Mouse (Mus musculus): ENCODE measurements around the gene Pald1. TPM values are rescaled to one million over a fixed set of nuclear protein-coding genes. Genes with fewer than 3 reads are reported as not detected.
A peak's percentile ranks its signal among the peaks of the same experiment; 100 is the strongest.

Gene Pald1
- total RNA-seq, 2 experiments from 2014 or later: 32.1 to 35.9 TPM

- peak in 1 of 2 experiments; percentile 14 for DNase-seq (ENCODE audit: low spot score in 2 of 2)
Measured at GRCm38 (mm10) chr10:61286246-61286645, 97.1 kb downstream of the Pald1 start.

GRCm38 (mm10) chr10:61285271-61285670, 98.1 kb downstream of the Pald1 start:
- DNase-seq (ENCODE audit: low spot score in 2 of 2): peak; percentile 39 to 70

- DNase-seq (ENCODE audit: low spot score in 2 of 2): no peak
Measured at GRCm38 (mm10) chr10:61284309-61284708, 99.0 kb downstream of the Pald1 start.

DNA sequence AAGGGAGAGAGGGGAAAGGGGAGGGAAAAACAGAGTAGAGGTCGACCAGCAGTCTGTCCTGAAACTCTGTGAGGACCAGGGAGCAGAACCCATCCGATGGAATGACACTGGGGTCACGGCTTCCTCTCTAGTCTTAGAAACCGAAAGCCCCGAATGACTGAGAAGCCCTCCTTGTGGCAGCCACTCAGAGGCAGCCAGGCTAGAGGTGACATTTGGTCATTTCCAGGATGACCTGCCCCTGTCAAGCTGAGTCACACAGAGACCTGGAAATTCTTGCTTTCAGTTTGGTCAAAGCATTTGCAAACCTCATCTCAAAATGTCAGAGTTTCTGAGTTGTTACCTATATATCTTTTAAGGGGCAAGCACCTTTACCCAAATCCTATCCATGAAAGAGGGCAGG, 102.2 kb downstream of the Pald1 start:
- peak in 1 of 2 experiments; percentile 7 for DNase-seq (ENCODE audit: low spot score in 2 of 2)

- DNase-seq (ENCODE audit: low spot score in 2 of 2): peak; percentile 40 to 76
Measured at GRCm38 (mm10) chr10:61277918-61278674, 105.2 kb downstream of the Pald1 start.

GRCm38 (mm10) chr10:61277051-61277450, 106.3 kb downstream of the Pald1 start:
- DNase-seq (ENCODE audit: low spot score in 2 of 2): no peak

DNA sequence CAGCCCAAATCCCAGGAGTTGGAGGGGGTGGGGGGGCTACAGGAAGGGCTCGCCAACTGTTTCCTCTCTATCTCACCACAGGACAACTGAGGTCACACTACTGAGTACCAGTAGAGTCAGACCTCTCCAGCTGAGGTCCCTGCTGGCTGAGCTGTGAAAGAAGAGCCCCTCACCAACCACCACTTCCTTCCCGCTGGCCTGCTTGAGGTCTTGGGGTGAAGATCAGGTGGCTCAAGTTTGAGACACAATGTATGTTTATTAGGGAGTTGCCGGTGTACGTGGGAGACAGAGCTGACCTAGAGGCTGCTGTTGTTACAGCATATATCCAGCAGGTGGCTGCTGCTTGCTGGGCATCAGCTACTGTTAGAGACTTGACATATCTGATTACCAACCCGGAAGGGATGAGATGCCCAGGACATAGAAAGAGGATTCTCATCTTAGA, 107.6 kb downstream of the Pald1 start:
- no peak for DNase-seq (ENCODE audit: low spot score in 2 of 2)

DNA sequence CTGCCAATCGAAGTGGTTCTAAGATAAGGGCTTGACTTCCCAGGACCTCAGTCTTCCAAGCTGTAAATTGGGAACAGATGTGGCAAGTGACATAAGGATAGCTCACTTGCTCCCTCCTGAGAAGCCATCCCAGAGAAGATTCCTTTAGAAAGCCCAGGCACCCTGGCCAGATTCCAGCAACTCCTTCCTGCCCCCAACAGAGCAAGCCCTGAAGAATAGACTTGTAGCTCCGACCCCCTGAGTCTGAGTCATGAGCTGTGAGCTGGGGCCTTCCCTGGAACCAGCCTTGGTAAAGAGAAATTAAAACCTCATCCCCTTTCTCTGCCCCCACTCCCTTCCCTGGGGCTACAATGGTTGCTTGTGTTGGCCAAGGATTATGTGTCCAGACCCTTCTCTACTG, 108.8 kb downstream of the Pald1 start:
- DNase-seq (ENCODE audit: low spot score in 2 of 2): no peak

DNA sequence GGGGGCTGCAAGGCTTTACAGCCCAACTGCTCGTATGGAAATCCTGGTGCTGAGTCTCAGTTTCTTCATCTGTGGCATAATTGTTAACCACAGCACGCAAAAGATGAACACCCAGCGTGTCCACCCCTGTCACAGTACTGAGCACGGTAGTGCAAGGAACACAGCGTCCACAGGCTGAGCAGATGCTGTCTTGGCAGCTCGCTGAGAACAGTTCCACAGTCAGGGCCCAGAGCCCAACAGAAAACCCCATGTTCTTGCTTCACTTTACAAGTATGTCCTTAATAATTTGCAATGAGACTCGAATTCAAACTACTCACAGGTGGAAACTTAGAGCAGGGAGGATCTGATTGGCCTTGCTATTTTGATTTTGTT, 109.5 kb downstream of the Pald1 start:
- DNase-seq (ENCODE audit: low spot score in 2 of 2): peak in 1 of 2 experiments; percentile 50

GRCm38 (mm10) chr10:61273081-61273843, 110.1 kb downstream of the Pald1 start, which contains the start of gene Adamts14:
TSS of gene Adamts14 (minus strand) at chr10:61273438.
- peak; percentile 52 to 70 for DNase-seq (ENCODE audit: low spot score in 2 of 2)

- DNase-seq (ENCODE audit: low spot score in 2 of 2): no peak
Measured at GRCm38 (mm10) chr10:61272631-61273030, 110.7 kb downstream of the Pald1 start.

DNA sequence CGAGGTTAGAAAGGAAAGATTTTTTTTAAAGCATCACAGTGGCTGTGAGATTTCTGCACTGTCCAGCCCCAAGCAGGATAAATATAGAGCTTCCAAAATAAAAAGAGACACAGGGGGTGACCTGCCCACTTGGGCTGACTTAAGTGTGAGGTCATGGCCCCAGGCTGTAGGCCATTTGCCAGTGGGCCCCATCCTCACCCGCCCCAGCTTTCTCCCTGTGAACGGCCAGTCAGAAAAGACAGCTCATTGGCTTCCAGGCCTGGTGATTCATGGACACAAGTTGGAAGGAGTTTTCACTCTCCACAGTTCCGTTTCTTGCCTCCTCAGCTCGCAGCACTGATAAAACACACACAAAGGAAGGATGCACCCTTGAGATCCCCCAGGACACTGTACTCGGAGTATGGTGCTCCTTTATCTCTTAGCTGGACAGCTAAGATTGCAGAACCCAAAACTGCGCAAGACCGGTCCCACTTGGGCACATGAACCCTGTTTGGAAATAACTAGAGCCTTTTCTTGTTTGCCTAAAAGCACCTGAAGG, 111.2 kb downstream of the Pald1 start:
- DNase-seq (ENCODE audit: low spot score in 2 of 2): peak in 1 of 2 experiments; percentile 40

Other genes with a start within 250 kb of the Pald1 start
- 10 to 100 TPM; 27.8 to 28.7 TPM for gene Sgpl1, start 235.8 kb downstream of the Pald1 start, total RNA-seq (2021)
- gene Tbata, start 211.6 kb downstream of the Pald1 start, total RNA-seq (2021): not detected
- 10 to 100 TPM; 15.8 to 17.4 TPM for gene Adamts14, start 110.1 kb downstream of the Pald1 start, total RNA-seq (2021)
- not detected for gene Prf1, start 85.7 kb downstream of the Pald1 start, total RNA-seq (2021)
- under 1 TPM in 1 of 2 experiments, not detected in 1; 0.25 TPM for gene Nodal, start 34.4 kb upstream of the Pald1 start, total RNA-seq (2021)
- 100 to 1,000 TPM; 123 to 124 TPM for gene Eif4ebp2, start 69.1 kb upstream of the Pald1 start, total RNA-seq (2021)
- 10 to 100 TPM; 41.8 to 44.1 TPM for gene Lrrc20, start 92.3 kb upstream of the Pald1 start, total RNA-seq (2021)
- gene Npffr1, start 212.0 kb upstream of the Pald1 start, total RNA-seq (2021): under 1 TPM in 1 of 2 experiments, not detected in 1; 0.07 TPM

Measured in gastrocnemius, postnatal 4 days (tissue).